Mouse (Mus musculus): ENCODE data around the gene Stard13.

DNA sequence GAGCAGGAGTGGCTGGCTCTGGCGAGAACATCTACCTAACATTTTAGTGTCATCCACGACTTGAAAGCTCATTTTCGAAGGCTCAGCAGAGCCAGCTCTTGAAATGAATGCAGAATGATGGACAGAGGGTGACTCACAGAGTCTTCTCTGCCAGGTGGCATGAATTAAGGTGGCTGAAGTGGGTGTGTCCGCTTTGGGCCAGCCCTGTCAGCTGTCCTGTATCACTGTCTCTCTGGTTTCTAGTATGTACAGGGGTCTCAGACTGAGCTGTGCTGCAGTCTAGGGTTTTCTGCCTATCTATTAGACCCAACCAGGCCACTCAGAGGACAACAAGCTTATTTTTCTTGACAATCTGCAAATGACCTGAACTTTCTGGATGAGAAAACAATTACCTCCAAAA lies 68.8 kb downstream of the Stard13 start:
- TF ChIP-seq CTCF (IDR thresholded peaks at IDR 0.05 in 2 of 3, conservative IDR thresholded peaks at IDR 0.05 in 1 of 3; ENCODE audit: control insufficient read depth in 1 of 3, insufficient read depth in 1 of 3, low read depth in 2 of 3, low read length in 3 of 3, poor library complexity in 1 of 3, severe bottlenecking in 1 of 3) (no peak), UBTF (IDR thresholded peaks at IDR 0.05; ENCODE audit: borderline replicate concordance, insufficient read depth, low read depth, low read length) (no peak), SMC3 (IDR thresholded peaks at IDR 0.05; ENCODE audit: low read depth, low read length) (no peak), POLR2A (IDR thresholded peaks at IDR 0.05; ENCODE audit: control insufficient read depth in 1 of 2, insufficient read depth in 1 of 2, low read depth in 1 of 2, low read length in 2 of 2, poor library complexity in 1 of 2) (no peak), ZNF384 (IDR thresholded peaks at IDR 0.05; ENCODE audit: low read depth, low read length) (no peak), MAX (IDR thresholded peaks at IDR 0.05; ENCODE audit: low read length) (no peak), TCF12 (IDR thresholded peaks at IDR 0.05; ENCODE audit: low read depth, low read length) (no peak), POLR2AphosphoS5 (IDR thresholded peaks at IDR 0.05; ENCODE audit: borderline replicate concordance, low read depth, low read length) (no peak), POLR2AphosphoS2 (IDR thresholded peaks at IDR 0.05; ENCODE audit: low read length) (no peak), USF2 (IDR thresholded peaks at IDR 0.05; ENCODE audit: borderline replicate concordance in 1 of 2, insufficient read depth in 1 of 2, low read depth in 1 of 2, low read length in 2 of 2) (no peak)

Data from MEL (cell line).